Mouse (Mus musculus) thymus, adult 2 months (tissue): ENCODE measurements at regions not wholly inside any gene's neighbourhood (a gene's known extent, or its start where the extent isn't known, plus 50 kb on each side); places are given as distances from the start of the nearest gene placed in this dataset.

Source experiments
- CTCF ChIP-seq: fragments of 200-500 bp; IDR thresholded peaks from 2 replicates; pipeline ENCODE4 v1.5.1; 2012; ENCODE audit warnings: mild to moderate bottlenecking, control low read depth, low read length, moderate library complexity, borderline replicate concordance; ENCODE audit not compliant: control insufficient read depth, poor library complexity, insufficient read depth; ENCODE audit errors: extremely low read depth
- POLR2A ChIP-seq: fragments of 200-500 bp; IDR thresholded peaks from 2 replicates; pipeline ENCODE4 v1.6.1; 2012; ENCODE audit warnings: mild to moderate bottlenecking, low read length, control low read depth, moderate library complexity; ENCODE audit not compliant: control insufficient read depth, poor library complexity, insufficient read depth; ENCODE audit errors: extremely low read depth

GRCm38 (mm10) chr3:8736239-8736953 is 873.5 kb downstream of the Zfp704 start:
- TF ChIP-seq CTCF (no peak), POLR2A (no peak)
